19 mouse cellular contexts compared by ENCODE assay signal in the genomic region with DNA sequence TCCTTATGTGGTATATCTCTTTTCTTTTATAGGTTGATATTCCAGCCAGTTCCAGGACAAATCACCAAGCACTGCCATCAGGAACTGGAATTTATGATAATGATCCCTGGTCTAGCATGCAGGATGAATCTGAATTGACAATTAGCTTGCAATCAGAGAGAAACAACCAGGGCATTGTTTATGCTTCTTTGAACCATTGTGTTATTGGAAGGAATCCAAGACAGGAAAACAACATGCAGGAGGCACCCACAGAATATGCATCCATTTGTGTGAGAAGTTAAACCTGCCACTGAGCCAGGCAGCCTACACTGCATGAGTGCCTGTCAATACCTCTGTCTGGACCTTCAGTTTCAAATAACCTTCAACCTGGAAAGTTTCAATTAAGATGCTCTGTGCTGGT. TPM values are rescaled to one million over a fixed set of nuclear protein-coding genes. Genes with fewer than 3 reads are reported as not detected.
A peak's percentile ranks its signal among the peaks of the same experiment; 100 is the strongest.
DNase-seq lines count a peak whose midpoint lies in the region; ATAC-seq and TF ChIP-seq lines count a peak whose summit lies in the region.
"Had no signal": no experiment of that assay in that cellular context is flagged by ENCODE, and none has a peak within 500 bp of the region (broad histone marks: within the 10 kb centered on the region; RNA-seq: fewer than 3 reads in every experiment).

No protein-coding gene starts in this region.

- TF ChIP-seq CTCF in heart, adult 2 months (IDR thresholded peaks at IDR 0.05): no peak
- TF ChIP-seq CTCF in lung, embryonic 14.5 days (IDR thresholded peaks at IDR 0.05; ENCODE audit: low read depth): no peak
- no peak for TF ChIP-seq CTCF in spleen, adult 2 months (IDR thresholded peaks at IDR 0.05; ENCODE audit: extremely low read depth, insufficient read depth, insufficient read length, insufficient replicate concordance)
- no peak for TF ChIP-seq CTCF in gastrocnemius, adult 2 months (IDR thresholded peaks at IDR 0.05)

- no peaks in the 10 kb centered on the region for H3K27me3 ChIP-seq in heart, adult 2 months (ENCODE audit: control insufficient read depth, insufficient read depth, low read length)
- H3K27me3 ChIP-seq in lung, embryonic 14.5 days (ENCODE audit: insufficient read depth, low read length): no peaks in the 10 kb centered on the region
- H3K27me3 ChIP-seq in spleen, adult 2 months (ENCODE audit: control insufficient read depth, insufficient read depth, low read length): no peaks in the 10 kb centered on the region
- H3K27me3 ChIP-seq: heart, embryonic 15.5 days; midbrain, embryonic 13.5 days; neural tube, embryonic 13.5 days had no signal

- peaks cover 2% of the 10 kb centered on the region; the same call in 1 of the 2 replicates for H3K36me3 ChIP-seq in heart, adult 2 months (ENCODE audit: control insufficient read depth, insufficient read depth, low read length)
- no peaks in the 10 kb centered on the region for H3K36me3 ChIP-seq in lung, embryonic 14.5 days (ENCODE audit: insufficient read depth)
- peaks cover 41% of the 10 kb centered on the region for H3K36me3 ChIP-seq in spleen, adult 2 months (ENCODE audit: control insufficient read depth, insufficient read depth, low read length)
- H3K36me3 ChIP-seq: embryonic facial prominence, embryonic 10.5 days; heart, embryonic 15.5 days; midbrain, embryonic 13.5 days; neural tube, embryonic 13.5 days had no signal

- H3K4me3 ChIP-seq in heart, adult 2 months: no peak overlapping the region
- no peak overlapping the region for H3K4me3 ChIP-seq in lung, embryonic 14.5 days (ENCODE audit: low read depth, low read length)
- H3K4me3 ChIP-seq in spleen, adult 2 months (ENCODE audit: extremely low read depth, insufficient read depth, insufficient read length): no peak overlapping the region
- no peak overlapping the region for H3K4me3 ChIP-seq in gastrocnemius, adult 2 months
- H3K4me3 ChIP-seq: embryonic facial prominence, embryonic 10.5 days; heart, embryonic 15.5 days; layer of hippocampus, adult 2 months; midbrain, embryonic 13.5 days; myocyte; neural tube, embryonic 13.5 days had no signal

- no peak for DNase-seq in heart, adult 2 months
- DNase-seq in heart, postnatal 14 days: no peak
- DNase-seq in lung, embryonic 14.5 days: peak; percentile 9
- DNase-seq in lung, adult 18-20 months: no peak
- DNase-seq in spleen, adult 2 months (ENCODE audit: low read depth in 1 of 2, low spot score in 2 of 2): no peak
- no peak for DNase-seq in spleen, adult 12 weeks (ENCODE audit: low spot score)
- no peak for DNase-seq in gastrocnemius, adult 2 months
- DNase-seq: adrenal gland, postnatal 10 days; cerebellum, adult 9-11 months; heart, postnatal 4 days; layer of hippocampus, postnatal 36 days had no signal

- no peaks in the 10 kb centered on the region for H3K9me3 ChIP-seq in lung, embryonic 14.5 days (ENCODE audit: low read depth, low read length)
- H3K9me3 ChIP-seq: embryonic facial prominence, embryonic 10.5 days; heart, embryonic 15.5 days; midbrain, embryonic 13.5 days; neural tube, embryonic 13.5 days had no signal

- ATAC-seq in lung, embryonic 14.5 days (ENCODE audit: insufficient read depth): no peak
- ATAC-seq: inflammation-experienced regulatory T-cells, adult 6 months; midbrain, embryonic 13.5 days had no signal

- TF ChIP-seq EP300 in heart, adult 2 months (IDR thresholded peaks at IDR 0.05; ENCODE audit: insufficient read depth, low read depth, low read length): no peak

- H3K79me2 ChIP-seq in heart, adult 2 months (replicated peaks; ENCODE audit: control insufficient read depth, insufficient read depth, low read length): no peaks in the 10 kb centered on the region; the same call in 1 of the 2 replicates

- no peak for TF ChIP-seq POLR2A in heart, adult 2 months (IDR thresholded peaks at IDR 0.05; ENCODE audit: insufficient read depth, low read depth, low read length)
- TF ChIP-seq POLR2A in spleen, adult 2 months (IDR thresholded peaks at IDR 0.05; ENCODE audit: low read depth, low read length): no peak

- no peak overlapping the region for H3K4me2 ChIP-seq in lung, embryonic 14.5 days
- H3K4me2 ChIP-seq: heart, embryonic 15.5 days; midbrain, embryonic 13.5 days; neural tube, embryonic 13.5 days had no signal

- H3K9ac ChIP-seq in heart, adult 2 months (ENCODE audit: low read depth, low read length): no peak overlapping the region
- H3K9ac ChIP-seq in lung, embryonic 14.5 days: no peak overlapping the region
- H3K9ac ChIP-seq: heart, embryonic 15.5 days; midbrain, embryonic 13.5 days; neural tube, embryonic 13.5 days had no signal

- intact Hi-C loops in heart, adult 2 months (cut with DNase I): no loop called here
- intact Hi-C loops in heart, postnatal 14 days (cut with DNase I): no loop called here
- intact Hi-C loops in gastrocnemius, adult 2 months (cut with DNase I): no loop called here

- peak overlapping the region; percentile 16 for H3K27ac ChIP-seq in heart, adult 2 months
- no peak overlapping the region for H3K27ac ChIP-seq in lung, embryonic 14.5 days (ENCODE audit: low read depth)
- peak overlapping the region; percentile 67 for H3K27ac ChIP-seq in spleen, adult 2 months (ENCODE audit: insufficient read depth, low read length)
- no peak overlapping the region for H3K27ac ChIP-seq in gastrocnemius, adult 2 months
- H3K27ac ChIP-seq: embryonic facial prominence, embryonic 10.5 days; heart, embryonic 15.5 days; layer of hippocampus, adult 2 months; midbrain, embryonic 13.5 days; neural tube, embryonic 13.5 days had no signal

- H3K4me1 ChIP-seq in heart, adult 2 months (ENCODE audit: control insufficient read depth, insufficient read depth, low read length): peaks cover 5% of the 10 kb centered on the region
- H3K4me1 ChIP-seq in lung, embryonic 14.5 days (ENCODE audit: insufficient read depth): no peaks in the 10 kb centered on the region
- H3K4me1 ChIP-seq in spleen, adult 2 months (ENCODE audit: control insufficient read depth, insufficient read depth, insufficient read length): peaks cover 18% of the 10 kb centered on the region
- H3K4me1 ChIP-seq: embryonic facial prominence, embryonic 10.5 days; heart, embryonic 15.5 days; midbrain, embryonic 13.5 days had no signal

RNA-seq across cellular contexts. Expression of gene Btla, which starts 26.2 kb away (rescaled TPM):
- total RNA-seq in heart, adult 2 months (2021): under 1 TPM; 0.44 to 0.86 TPM
- 0.67 and 0.74 TPM in 2 replicates for polyA plus RNA-seq in heart, adult 2 months (2012; rRNA removed)
- under 1 TPM; 0.12 to 0.51 TPM for total RNA-seq in heart, postnatal 14 days (2021)
- polyA plus RNA-seq in lung, embryonic 14.5 days (2014; fragmentation: Nextera tagmentation; extraction: Ambion mirVana): 0.13 TPM in 1 of 2 replicates, not detected in the other
- 25.0 and 26.3 TPM in 2 replicates for polyA plus RNA-seq in spleen, adult 2 months (2012; rRNA removed)
- under 1 TPM; 0.17 to 0.28 TPM for total RNA-seq in gastrocnemius, adult 2 months (2021)
- total RNA-seq: MEL had no signal
- polyA plus RNA-seq: heart, embryonic 15.5 days had no signal

Comparison
In these comparisons a context has a peak if more than half of its experiments do, and no peak if none do; other contexts are left out.
1. H3K27ac ChIP-seq: peak in heart, adult 2 months (single experiment) and spleen, adult 2 months (single experiment); none in lung, embryonic 14.5 days (single experiment) and gastrocnemius, adult 2 months (single experiment).